Mouse (Mus musculus) heart, adult 9 months (tissue): Measurements from ENCODE around the gene Akr1c14.
"Not testable (repeated sequence)": the region's sequence is repeated elsewhere in the genome, so short reads cannot be mapped to it uniquely, and the experiment has no call there.

ENCODE experiments used
- DNase-seq, 2 experiments: peaks; one replicate each; pipeline ENCODE4 v3.0.0; 2022; ENCODE audit warnings: low spot score in 2 of 2

Akr1c14 gene

DNA sequence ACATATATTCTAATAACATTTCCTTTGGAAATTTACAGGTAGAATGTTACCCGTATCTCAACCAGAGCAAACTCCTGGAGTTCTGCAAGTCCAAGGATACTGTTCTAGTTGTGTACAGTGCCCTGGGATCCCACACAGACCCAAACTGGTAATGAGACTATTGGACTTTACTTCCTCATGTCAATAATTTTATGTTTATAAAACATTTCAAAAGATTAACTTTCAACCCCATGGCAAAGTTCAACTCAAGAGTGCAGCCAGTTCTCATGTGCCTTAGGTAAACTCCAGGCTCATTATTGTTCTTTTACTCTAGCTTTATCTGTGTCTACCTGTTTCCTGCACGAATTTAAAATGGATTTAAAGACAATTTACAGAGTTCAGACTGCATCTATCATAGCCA, at the start of gene Akr1c14:
Akr1c14 (plus strand) TSS at position 293 of the 400 bp plus-strand sequence.
- no peak for DNase-seq

DNA sequence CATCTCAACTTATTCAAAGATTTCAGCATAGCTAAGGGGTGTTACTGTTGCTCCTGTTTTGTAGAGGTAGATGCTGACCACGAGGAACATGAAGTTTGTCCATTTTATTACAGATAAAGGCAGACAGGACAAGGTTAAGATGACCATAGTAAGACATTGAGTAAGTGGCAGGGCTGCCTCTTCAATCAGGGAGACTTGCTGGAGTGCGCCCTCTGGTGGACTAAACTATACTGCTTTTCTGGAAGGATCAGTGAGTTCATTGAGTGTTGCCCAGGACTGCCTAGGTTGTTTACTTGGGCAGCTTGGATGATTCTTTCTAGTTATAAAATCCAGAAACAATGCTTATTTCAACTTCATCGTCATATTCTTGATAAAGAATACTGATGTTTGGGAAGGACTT, 47.1 kb upstream of the Akr1c14 start:
- peak in 1 of 2 experiments; percentile 35 for DNase-seq

DNA sequence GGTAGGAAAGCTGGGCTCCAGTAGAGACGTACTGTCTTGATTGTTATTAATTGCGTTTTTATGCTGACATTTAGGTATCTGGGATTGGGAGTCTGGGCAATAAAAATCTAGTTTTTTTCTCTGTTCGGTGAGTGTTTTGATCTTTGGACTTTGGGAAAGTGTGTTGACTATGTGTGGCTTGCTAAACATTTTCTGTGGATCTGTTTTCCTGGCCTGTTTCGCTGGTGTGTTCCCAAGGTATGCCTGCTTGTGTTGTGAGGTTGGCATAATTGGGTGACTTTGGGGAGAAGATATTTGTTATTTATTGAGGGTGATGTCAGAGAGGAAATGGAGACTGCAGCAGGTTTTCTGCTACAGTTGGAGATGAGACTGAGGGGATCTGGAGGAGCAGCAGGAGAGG, 38.0 kb upstream of the Akr1c14 start:
- DNase-seq = no peak

DNA sequence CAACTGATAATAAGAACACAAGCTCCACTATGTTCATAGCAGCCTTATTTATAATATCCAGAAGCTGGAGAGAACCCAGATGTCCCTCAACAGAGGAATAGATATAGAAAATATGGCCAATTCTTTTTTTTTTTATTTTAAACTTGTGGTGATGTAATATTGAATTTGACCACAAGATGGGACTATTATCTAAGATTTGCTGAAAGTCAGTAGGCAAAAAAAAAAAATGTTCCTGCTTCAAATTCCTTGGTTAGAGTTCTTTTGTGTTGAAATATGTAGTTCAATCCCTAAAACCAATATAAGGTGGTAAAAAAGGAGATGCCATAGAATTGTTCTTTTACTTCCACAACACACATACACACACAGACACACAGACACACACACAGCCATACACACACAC, 35.0 kb upstream of the Akr1c14 start:
- DNase-seq = no peak

DNA sequence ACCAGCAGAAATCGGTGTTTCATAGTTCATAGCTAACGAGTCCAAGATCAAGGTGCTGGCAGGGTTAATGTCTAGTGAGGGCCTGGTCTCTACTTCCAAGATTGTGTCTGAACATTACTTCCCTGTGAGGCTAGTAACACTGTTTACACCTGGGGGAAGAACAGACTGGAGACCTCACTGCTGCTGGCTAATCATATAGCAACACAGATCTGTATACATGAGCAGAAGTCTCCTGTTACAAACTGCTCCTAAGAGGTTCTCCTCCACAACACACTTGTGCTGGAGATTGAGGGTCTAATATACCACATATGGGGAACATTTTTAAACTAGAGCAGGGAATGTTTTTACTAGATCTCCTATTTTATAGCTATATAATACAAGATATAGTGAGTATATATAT, 18.9 kb upstream of the Akr1c14 start:
- no peak for DNase-seq

DNA sequence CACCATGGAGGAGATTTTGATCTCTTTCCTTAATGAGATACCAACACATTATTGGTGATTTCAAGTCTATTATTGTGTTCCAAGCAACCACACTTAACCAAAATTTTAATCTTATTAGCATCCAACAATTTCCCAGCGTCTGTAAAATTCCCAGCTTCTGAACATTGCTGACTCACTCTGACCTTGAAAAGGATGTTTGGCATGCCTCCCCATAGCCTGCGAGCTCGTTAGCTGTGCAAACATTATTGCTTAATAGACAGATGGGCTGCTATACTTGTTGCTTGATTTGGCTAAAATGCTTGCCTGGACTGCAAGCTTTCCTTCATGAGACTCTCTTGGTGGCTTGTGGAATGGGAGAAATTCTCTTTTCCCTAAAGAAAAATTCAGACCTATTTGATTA, 16.3 kb upstream of the Akr1c14 start:
- DNase-seq = peak; percentile 54 to 55

DNA sequence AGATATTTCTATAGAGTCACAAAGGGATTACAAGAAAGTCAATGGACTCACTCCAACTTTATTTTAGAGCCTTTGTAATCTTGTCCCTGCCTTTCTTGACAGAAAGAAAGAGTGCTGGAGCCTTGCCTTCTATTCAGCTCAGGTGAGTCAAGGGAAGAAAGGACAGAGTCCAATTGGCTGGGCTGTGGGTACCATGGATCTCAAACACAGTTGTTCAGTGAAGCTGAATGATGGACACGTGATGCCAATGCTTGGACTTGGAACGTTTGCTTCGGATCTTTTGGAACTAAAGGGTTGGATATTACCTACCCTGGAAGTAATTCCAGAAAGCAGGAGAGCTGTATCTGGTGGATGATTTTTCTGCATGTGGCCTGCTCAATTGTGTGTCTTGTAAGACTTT, 13.8 kb upstream of the Akr1c14 start:
- no peak for DNase-seq

DNA sequence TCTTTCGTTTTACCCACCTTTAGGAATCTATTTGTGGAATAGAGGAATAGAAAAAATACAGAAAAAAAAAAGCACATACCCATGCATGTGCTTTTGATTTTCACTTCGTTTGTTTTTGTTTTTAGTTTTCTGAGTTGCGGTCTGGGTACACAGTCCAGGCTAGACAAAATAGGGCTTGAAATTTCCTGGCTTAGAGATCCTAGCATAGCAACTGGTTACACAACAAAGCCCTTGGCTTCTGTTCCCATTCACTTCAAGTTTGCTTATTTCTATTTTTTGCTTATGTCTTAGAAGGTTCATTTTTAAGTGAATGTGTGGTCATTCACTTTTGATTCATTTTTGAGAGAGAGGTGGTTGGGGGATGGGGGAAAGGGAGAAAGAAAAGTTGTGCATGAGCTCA, 2.7 kb upstream of the Akr1c14 start:
- no peak for DNase-seq

DNA sequence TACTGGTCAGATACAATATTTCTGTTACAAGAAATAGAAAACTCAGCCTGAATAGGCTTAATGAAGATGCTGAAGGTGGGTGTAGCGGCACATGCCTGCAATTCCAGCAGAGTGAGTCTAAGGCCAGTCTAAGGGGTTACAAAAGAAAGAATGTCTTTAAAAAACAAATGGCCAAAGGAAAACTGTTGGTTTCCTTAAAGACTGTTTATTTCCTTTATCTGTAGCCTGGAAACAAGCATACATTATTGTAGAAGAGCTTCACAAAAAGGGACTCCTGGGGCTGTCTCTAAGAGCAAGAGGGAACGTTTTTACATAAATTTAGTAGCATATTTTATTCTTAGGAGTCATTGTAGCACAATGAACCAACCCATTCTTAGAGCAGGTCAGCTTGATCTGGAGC, 2.0 kb upstream of the Akr1c14 start:
- no peak for DNase-seq

DNA sequence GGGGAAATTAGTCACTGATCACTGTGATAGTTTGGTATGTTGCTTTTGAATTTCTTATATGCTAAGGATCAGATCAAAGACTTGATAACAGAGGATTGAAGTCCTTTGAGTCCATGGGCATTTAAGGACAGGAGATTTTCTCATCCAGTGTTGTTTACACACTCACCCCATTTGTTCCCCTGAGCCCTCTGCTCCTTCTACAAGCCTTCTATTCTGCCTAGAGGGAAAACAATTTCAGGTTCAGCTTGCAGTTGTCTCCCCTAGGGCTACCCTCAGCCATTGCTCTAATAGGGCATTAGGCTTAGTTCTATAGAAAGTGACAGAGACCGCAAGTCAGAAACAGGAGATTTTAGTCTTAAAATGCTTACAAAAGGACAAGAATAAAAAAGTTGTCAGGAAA, 585 bp upstream of the Akr1c14 start:
- DNase-seq = no peak

DNA sequence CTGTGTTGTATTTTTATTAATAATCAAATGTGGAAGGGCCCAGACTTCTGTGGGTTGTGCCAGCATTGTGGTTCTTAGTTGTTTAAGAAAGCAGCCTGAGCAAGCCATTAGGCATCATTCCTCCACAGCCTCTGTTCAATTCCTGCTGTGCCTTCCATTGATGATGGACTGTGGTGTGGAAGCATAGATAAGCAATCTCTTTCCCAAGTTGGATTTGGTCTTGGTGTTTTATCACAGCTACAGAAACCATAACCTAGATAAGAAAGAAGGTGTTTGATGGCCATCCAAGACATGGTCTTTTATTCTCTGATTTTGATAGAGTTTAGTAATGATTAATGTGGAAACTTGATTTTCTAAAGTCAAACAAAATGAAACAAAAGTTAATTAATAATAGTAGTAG, 844 bp downstream of the Akr1c14 start:
- DNase-seq = no peak

DNA sequence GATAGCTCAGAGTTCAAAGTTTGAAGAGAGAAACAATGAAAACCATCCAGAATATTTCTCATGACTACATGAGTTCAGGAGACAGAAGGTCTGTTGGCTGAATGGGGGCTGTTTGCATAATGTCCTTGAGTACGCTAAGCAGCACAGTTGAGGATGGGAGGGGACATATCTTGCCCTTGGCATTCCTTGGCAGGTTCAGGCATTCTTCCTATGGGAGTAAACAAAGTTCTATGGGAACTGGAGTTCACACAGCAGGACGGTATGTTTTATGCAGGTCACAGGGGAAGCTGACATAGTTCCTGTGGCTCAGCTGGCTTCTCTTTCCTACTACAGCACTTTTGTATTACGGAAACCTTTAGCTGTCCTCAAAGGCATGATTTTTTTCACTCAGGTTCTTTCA, 6.6 kb downstream of the Akr1c14 start:
- DNase-seq = peak in 1 of 2 experiments; percentile 16

DNA sequence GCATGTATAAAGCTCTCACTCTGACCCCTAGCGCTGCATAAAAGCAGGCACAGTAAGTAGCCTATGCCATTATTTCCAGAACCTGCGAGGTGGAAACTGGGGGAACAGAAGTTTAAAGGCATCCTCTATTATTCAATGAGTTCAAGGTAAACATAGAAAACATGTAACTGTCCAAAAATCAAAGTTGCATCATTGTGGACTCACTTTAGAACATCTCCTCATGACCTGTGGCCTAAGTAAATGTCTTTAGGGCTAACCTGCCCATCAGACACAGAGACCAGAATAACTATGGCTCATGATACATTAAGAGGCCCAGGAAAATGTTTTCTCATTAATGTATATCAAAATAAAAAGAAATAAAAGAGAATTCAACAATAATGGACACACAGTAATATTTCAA, 7.4 kb downstream of the Akr1c14 start:
- DNase-seq = no peak

DNA sequence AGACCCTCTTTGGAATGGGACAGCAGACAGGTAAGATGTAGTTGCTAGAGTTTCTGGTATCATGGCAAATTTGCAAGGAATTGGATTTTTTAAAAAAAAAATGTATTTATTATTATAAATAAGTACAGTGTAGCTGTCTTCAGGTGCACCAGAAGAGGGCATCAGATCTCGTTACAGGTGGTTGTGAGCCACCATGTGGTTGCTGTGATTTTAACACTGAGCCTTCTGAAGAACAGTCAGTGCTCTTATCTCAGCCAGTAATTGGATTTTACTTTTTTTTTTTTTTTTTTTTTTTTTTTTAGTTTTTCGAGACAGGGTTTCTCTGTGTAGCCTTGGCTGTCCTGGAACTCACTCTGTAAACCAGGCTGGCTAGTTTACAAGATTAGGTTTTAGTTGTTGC, 9.4 kb downstream of the Akr1c14 start:
- DNase-seq = not testable (repeated sequence)

DNA sequence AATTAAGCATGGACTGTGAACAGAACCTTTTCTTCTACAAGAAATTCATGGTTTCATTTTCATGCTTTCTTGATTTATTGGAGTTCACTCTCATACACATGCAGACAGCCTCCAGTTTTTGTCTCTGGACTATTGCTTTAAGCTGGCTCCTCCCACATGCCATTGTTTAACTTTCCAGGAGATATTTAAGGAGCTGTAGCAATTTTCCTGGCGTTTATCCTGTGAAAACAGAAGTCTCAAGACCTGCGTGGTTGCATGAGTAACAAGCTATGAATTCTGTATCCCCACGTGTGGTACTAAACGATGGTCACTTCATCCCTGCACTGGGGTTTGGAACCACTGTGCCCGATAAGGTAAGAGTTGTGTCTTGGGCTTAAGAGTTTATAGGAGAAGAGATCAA, 10.6 kb downstream of the Akr1c14 start:
- peak; percentile 29 to 32 for DNase-seq

DNA sequence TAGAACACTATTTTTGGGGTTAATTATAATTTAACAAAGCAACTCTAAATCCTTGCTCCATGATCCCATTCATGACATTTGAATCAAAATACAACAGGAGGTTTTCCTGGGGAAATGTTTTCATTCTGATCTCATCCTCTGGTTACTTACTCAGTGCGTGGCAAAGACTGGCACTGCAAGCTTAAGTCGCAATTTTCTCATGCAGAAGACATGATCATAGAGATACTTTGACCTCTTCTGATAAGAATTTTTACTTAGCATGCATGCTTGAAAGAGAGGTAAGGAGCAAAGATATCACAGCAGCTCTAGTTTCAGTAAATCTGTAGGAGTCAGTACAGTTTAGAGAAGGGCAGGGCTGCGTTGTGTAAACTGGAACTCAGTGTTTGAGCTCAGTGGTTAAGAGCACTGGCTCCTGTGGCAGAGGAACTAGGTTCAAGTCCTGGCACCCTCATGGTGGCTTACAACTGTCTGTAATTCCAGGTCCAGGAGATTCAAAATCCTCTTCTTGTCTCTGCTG, 11.5 kb downstream of the Akr1c14 start:
- no peak for DNase-seq

DNA sequence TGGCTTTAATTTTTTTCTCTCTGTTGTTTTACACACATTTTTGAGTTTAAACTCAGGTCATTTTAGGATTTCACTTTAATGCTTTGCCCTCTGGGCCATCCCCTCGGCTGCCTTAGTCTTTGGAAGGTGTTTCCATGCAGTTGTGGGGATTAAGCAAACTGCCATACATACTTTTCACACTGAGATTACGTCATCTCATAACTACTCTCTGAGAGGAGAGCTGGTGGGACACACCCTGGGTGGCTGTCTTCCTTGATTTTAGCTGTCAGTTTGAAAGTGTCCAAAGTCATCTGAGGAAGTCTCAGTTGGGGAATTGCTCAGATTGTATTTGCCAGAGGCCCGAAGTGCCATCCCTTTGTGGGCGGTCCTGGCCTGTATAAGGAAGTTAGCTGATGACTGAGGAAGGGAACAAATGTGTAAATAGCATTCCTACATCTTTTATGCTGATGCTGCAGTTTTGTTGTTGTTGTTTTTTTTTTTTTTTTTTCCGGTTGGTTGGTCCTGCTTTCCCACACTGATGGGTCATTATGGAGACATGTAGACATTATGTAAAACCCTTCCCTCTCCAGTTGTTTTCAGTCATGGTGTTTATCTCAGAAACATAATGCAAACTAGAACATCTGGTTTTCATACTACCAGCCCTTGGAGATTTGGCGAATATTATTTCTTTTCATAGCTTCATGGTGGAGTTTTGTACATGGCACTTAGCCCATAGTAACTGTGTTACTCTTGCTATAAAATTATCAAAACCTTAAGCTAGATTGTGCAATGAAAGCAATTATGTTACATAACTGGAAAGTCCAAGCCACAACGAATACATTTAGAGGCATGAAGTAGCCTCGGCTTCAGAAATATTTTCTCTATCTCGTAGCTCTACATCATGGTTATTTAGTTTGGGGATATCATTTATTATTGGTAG, 28.0 kb downstream of the Akr1c14 start:
- DNase-seq = peak in 1 of 2 experiments; percentile 12

DNA sequence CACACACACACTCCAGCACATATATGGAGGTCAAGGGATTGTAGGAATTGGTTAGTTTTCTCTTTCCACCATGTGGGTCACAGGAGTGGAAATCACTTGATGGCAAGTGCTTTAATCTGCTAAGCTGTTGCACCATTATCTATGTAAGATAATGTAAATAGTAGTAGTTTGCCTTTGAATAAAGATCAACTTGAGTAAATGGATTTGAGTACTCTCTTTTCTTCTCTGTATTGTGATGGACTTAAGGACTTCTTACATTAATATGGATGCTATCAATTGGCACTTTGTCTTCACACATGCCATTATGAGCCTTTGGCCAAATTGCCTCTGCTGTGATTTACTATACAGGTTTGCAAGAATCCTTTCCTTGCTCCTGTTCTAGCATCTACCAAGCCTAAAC, 31.1 kb downstream of the Akr1c14 start:
- DNase-seq = no peak

DNA sequence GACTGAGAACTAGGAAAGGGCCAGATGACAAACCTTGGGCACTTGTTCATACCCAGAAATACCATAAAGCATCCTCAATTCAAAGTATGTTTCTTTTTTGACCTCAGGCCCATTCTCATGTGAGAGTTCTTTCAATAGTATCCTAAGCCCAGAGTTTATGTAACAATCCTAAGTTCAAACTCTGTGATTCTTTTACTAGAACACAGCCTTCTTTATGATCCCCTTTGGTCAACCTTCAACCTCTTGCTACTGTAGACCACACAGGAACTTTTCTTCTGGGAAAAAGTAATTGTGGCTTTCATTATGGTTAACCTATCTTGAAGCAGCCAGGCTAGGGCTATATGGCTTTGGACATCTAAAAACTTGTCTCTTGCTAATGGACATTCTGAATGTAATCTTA, 52.9 kb downstream of the Akr1c14 start:
- DNase-seq = no peak

DNA sequence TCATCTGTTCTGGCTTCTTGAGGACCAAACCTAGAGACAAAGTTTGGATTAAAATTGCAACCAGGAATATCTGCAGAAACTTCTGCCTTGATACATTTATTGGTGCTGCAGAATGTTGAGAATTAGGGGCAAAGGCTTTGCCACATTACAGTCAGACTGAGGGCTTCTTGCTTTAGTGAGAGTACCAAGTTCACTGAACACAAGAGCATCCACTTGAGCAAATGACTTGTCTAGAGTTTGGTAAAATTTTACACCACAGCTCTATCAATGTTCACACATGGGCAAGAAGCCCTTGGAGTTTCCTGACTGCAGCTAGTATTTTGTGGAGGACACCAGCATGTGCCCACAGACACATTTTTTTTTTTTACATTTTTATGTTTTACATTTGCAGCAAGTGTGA, 53.9 kb downstream of the Akr1c14 start:
- no peak for DNase-seq

DNA sequence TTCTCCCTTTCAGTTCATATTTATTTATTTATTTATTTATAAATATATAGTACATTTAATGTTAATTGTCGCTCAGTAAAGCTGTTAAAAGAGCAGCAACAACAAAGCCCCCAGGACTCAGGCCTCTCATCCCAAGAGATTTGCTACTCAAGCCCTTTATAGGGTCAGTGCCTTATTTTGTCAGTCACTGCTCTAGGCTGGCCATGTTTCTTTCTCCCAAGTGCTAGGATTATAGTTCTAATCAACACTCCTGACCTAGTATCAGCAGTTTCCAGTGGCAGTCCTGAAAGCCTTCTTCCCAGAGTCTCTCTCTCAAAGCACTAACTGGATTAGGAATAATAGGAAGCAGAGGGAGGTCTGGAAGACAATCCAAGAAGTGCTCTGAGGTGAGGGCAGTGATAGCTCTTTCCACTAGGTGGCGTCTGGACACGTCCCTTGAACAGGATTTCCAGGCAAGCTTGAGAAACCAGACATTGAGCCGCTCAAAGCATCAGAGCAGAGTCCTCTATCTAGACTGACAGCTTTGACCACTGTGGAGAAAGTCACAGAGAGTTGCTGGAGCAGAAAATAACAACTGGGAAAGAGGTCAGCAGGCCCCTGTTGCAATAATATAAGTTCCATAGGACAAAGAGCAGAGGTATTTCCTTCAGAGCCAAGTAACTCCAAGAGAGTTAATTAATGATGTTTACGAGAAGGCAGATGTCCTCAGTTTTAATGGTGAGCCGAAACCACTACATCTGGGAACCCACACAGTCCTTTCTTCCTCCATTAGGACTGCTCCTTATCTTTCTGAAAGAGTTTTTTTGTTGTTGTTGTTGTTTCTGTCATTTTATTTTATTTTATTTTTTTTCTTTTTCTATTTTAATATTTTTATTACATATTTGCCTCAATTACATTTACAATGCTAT, 61.7 kb downstream of the Akr1c14 start:
- peak; percentile 7 to 42 for DNase-seq

DNA sequence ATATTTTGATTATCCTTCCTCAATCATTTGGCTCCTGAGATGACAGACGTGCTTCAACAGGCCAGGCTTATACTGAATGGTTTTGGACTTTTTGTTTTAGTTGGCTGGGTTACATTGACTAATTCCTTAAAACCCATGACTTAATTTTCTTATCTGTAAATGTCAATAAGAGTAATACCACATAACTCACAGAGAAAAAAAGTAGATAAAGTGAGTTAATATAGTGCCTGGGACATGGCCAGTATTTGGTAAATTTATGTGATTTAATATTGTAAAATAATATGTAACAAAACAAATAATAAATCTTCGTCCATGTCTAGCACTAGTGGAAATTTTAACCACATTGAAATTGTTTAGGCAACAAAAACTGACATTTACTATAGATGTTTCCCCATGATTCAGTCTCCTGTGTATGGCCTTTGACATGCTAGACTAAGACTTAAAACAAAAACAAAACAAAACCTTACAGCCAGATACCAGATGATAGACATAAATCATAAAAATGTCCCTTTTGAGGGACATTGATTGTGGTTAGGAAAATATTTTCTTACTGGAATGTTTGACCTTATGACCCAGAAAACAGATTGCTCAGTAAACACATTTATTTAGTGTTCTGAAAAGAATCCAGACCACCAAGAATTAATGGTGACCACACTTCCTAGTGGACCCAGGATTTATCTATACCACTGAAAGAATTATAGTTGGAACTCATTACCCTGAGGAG, 70.5 kb downstream of the Akr1c14 start:
- no peak for DNase-seq
